ENCODE assay signal across 18 mouse cellular contexts in the genomic region with DNA sequence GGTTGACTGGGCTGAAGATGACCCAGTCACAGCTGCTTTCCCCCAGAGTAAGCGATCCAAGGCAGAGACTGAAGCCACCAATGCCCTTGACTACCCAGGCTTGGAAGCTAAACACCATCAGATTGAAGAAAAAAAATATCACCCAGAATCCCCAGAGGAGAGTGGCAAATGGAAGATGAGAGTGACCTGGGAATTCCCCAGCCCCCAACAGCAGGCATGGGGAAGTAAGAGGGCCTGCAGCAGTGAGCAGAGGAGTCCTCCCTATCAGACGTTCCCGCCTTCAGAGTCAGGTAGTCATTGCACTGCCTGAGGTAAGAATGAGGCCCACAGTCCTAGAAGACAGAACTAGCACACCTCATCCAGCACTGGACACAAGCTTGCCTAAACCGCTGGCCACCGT.
"Had no signal": no experiment of that assay in that cellular context is flagged by ENCODE, and none has a peak within 500 bp of the region (broad histone marks: within the 10 kb centered on the region; RNA-seq: fewer than 3 reads in every experiment).

No protein-coding gene starts in this region.

- H3K4me1 ChIP-seq: liver, embryonic 15.5 days; lung, embryonic 15.5 days; midbrain, embryonic 13.5 days; midbrain, embryonic 15.5 days; stomach, embryonic 15.5 days had no signal

- H3K27me3 ChIP-seq: liver, embryonic 15.5 days; lung, embryonic 15.5 days; midbrain, embryonic 13.5 days; midbrain, embryonic 15.5 days; neural tube, embryonic 12.5 days; stomach, embryonic 15.5 days had no signal

- H3K27ac ChIP-seq: liver, embryonic 15.5 days; lung, embryonic 15.5 days; macrophage; midbrain, embryonic 13.5 days; midbrain, embryonic 15.5 days; neural tube, embryonic 12.5 days; stomach, embryonic 15.5 days; stomach, postnatal 0 days had no signal

- H3K9me3 ChIP-seq: liver, embryonic 15.5 days; lung, embryonic 15.5 days; megakaryocyte, embryonic 14.5 days; midbrain, embryonic 13.5 days; midbrain, embryonic 15.5 days; neural tube, embryonic 12.5 days; stomach, embryonic 15.5 days had no signal

- H3K36me3 ChIP-seq: liver, embryonic 15.5 days; lung, embryonic 15.5 days; midbrain, embryonic 13.5 days; midbrain, embryonic 15.5 days; neural tube, embryonic 12.5 days; stomach, embryonic 15.5 days had no signal

- DNase-seq: liver, postnatal 0 days; lung, adult 2 months; lung, postnatal 14 days; lung, postnatal 36 days; right cerebral cortex, postnatal 14 days; right cerebral cortex, postnatal 4 days; spleen, adult 18-20 months; thymus, adult 2 months; thymus, postnatal 25 days had no signal

- H3K4me3 ChIP-seq: liver, embryonic 15.5 days; lung, embryonic 15.5 days; megakaryocyte, embryonic 14.5 days; midbrain, embryonic 13.5 days; midbrain, embryonic 15.5 days; neural tube, embryonic 12.5 days; stomach, embryonic 15.5 days had no signal
